Mouse (Mus musculus) cerebellum, adult 18-20 months (tissue): Measurements from ENCODE around the gene Vegfd.

ENCODE experiments used
- DNase-seq, 2 experiments: peaks; one replicate each; pipeline ENCODE4 v3.0.0; 2021

Gene Vegfd

GRCm38 (mm10) chrX:164419955-164420354 lies 46.8 kb downstream of the Vegfd start:
- DNase-seq: no peak

GRCm38 (mm10) chrX:164420518-164420917 lies 47.3 kb downstream of the Vegfd start:
- no peak for DNase-seq

DNA sequence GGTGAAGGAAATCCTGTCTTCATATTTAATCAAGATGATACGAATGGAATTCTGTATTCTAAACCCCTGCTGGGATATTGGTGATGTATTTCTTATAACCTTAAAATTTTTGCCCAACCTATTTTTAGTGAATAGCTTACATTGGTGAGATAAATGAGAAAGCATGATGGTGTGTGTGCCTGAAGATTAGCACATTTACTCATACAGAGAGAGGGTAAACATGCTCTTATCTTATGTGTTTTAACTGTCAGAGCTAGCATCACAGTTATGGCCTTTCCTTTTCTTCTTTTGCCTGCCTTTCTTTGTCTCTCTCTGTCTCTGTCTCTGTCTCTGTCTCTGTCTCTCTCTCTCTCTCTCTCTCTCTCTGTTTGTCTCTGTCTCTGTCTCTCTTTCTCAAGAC lies 51.6 kb downstream of the Vegfd start:
- no peak for DNase-seq

- DNase-seq: no peak
These were observed 54.1 kb downstream of the Vegfd start for GRCm38 (mm10) chrX:164427295-164427694.

DNA sequence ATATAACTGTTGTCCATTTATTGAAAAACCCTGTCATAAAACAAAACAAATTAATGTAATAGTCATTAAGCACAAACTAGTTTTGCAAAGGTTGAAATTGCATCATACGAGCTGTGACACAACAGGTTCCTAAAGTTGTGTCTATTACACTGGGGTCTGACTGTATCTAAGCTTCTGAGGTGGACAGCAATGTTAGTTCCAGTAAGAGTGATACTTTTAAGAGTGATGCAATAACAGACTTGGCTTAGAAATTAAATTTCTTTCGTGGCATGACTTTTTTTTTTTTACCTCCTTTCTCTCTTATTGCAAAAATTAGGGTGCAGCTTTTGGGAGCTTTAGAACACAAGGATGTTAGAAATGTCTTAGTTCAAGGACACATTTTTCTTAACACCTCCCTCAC lies 55.0 kb downstream of the Vegfd start:
- no peak for DNase-seq

DNA sequence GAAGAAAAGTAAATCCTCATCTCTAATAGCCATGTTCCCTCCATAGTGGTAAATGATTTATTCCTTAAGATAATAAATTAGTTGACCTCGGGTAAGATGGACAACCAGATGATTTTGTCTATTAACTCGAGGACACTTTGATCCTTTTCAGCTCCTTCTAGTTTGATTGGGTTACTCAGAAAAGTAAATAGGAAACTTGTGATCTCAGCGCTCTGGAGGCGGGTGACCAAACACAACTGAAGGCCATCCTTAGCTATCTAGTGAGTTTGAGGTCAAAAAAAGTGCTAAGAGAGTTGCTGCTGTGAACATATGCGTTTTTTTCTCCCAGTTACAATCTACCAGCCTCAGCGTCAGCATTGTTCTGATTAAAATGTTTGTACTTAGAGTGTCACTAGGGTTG lies 57.4 kb downstream of the Vegfd start:
- DNase-seq: no peak

- DNase-seq: no peak
These were observed 58.0 kb downstream of the Vegfd start for GRCm38 (mm10) chrX:164431133-164431532.

DNA sequence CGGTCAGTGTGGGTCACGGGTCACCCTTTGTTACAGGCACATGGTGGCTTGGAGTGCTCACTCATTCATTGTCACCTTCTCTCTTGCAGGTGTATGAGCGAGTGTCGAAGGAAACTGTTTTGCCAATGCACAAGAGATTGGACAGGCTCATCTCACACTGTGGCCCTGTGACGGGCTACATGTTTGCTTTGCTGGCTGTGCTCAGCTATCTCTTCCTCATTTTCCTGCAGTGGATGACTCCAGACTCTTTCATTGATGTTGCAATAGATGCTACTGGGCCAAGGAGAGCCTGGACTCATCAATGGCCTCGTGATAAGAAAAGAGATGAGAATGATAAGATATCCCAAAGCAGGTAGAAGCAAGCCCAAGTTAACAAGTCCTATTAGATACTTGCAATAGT lies 58.4 kb downstream of the Vegfd start:
- no peak for DNase-seq

DNA sequence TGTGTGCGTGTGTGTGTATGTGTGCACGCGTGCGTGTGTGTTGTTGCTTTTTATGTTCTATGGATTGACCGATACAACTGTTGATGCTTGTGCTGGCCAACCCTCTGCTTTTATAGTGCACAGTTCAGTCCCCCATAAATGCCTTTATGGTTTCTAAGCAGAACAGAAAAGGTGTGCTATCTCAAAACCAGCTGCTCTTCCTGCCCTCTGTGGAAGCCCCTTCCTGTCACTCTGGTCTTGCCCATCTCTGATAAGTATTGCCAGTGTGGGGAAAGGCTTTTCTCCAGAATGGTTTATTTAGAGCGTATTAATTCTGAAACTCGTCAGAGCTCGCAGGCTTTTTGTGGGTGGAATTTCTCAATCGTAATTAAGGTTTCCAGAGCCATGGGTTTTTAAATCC lies 59.5 kb downstream of the Vegfd start:
- no peak for DNase-seq

- DNase-seq: no peak
These were observed 63.5 kb downstream of the Vegfd start, which contains the start of gene Asb11 for GRCm38 (mm10) chrX:164436709-164437108. TSS of gene Asb11 (plus strand) at chrX:164436994.

DNA sequence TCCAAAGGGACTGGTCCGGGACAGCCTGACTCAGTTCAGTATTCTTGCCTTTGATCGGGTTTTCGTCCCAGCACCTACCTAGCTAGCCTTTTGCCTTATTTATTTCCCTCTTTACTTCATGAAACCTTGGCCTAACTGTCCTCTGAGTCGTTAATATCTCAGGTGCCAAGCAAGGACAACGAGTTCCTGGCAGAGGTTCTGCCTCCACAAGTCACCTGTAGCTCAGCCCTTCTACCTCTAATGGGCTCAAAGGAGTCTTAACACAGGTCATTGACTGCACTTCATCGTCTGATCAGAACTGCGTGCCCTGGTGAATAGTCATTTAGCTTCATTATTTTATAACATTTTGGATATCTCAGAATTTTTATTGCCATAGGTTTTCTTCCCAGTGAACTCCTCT lies 66.3 kb downstream of the Vegfd start:
- no peak for DNase-seq

GRCm38 (mm10) chrX:164440140-164440539 lies 67.0 kb downstream of the Vegfd start:
- DNase-seq: peak in 1 of 2 experiments; percentile 8

DNA sequence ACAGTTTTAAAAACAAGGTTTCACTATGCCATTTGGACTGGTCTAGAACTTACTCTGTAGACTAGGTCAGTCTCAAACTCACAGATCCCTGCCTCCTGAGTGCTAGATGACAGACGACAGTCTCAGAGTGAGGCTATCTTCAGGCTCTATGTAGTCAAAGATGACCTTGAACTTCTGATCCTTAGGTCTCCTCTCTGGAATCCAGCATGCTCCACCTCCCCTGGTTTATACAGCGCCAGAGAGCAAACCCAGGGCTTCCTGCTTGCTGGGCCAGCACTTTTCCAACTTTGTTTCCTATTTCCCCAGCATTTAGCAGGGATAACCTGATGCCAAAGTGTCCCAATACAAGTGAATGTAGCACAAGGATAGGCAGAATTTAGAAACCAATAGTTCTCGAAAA lies 67.5 kb downstream of the Vegfd start:
- no peak for DNase-seq

GRCm38 (mm10) chrX:164441306-164441705 lies 68.1 kb downstream of the Vegfd start:
- DNase-seq: no peak

- DNase-seq: no peak
These were observed 72.4 kb downstream of the Vegfd start for GRCm38 (mm10) chrX:164445601-164446000.

GRCm38 (mm10) chrX:164446106-164446551 lies 73.0 kb downstream of the Vegfd start:
- no peak for DNase-seq

- no peak for DNase-seq
These were observed 73.9 kb downstream of the Vegfd start for GRCm38 (mm10) chrX:164446835-164447681.

DNA sequence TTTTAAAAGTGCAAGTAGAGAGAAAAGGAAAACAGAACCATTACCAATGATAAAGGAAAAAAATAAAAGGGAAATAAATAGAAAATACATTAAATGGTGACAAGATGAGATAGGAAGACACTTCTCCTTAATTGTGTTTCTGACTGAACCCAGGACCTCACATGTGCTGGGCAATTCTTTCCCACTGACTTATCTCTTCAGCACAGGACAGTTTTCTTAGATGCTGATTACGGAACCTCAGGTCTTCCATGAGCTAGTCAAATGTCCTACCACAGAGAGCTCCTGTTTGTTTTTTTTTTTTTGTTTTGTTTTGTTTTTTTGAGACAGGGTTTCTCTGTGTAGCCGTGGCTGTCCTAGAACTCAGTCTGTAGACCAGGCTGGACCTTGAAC lies 74.5 kb downstream of the Vegfd start:
- no peak for DNase-seq

- DNase-seq: peak; percentile 16 to 23
These were observed 76.0 kb downstream of the Vegfd start for GRCm38 (mm10) chrX:164449201-164449600.
